Comparison of ENCODE assay signal across 22 mouse cellular contexts in genomic region chr12:36532525-36532924, GRCm38 (mm10).
DNase-seq lines count a peak whose midpoint lies in the region; ATAC-seq and TF ChIP-seq lines count a peak whose summit lies in the region.
"Had no signal": no experiment of that assay in that cellular context is flagged by ENCODE, and none has a peak within 500 bp of the region (broad histone marks: within the 10 kb centered on the region; RNA-seq: fewer than 3 reads in every experiment).

No protein-coding gene starts in this region.

- H3K4me1 ChIP-seq in kidney, embryonic 14.5 days (ENCODE audit: control insufficient read depth, insufficient read depth, low read length): no peaks in the 10 kb centered on the region
- no peaks in the 10 kb centered on the region for H3K4me1 ChIP-seq in kidney, postnatal 0 days (replicated peaks; ENCODE audit: insufficient read depth, low read length)
- H3K4me1 ChIP-seq in kidney, embryonic 15.5 days: no peaks in the 10 kb centered on the region
- H3K4me1 ChIP-seq: embryonic facial prominence, embryonic 15.5 days; forebrain, embryonic 12.5 days had no signal

- no peaks in the 10 kb centered on the region for H3K36me3 ChIP-seq in kidney, embryonic 14.5 days (ENCODE audit: control insufficient read depth, insufficient read depth, low read length)
- H3K36me3 ChIP-seq in kidney, postnatal 0 days (ENCODE audit: insufficient read depth, low read length): no peaks in the 10 kb centered on the region
- no peaks in the 10 kb centered on the region for H3K36me3 ChIP-seq in kidney, embryonic 15.5 days
- H3K36me3 ChIP-seq: embryonic facial prominence, embryonic 13.5 days; embryonic facial prominence, embryonic 15.5 days; forebrain, embryonic 10.5 days; forebrain, embryonic 12.5 days had no signal

- WGBS in kidney, embryonic 14.5 days: 76% methylated on average over 3 of the region's 3 CpGs
- WGBS in kidney, postnatal 0 days: 57% methylated on average over 3 of the region's 3 CpGs
- WGBS in kidney, embryonic 15.5 days: 68% methylated on average over 3 of the region's 3 CpGs

- peak; percentile 66; the same call in 1 of the 2 replicates for ATAC-seq in kidney, embryonic 14.5 days (ENCODE audit: low FRiP score, low TSS enrichment)
- ATAC-seq in kidney, postnatal 0 days (replicated peaks; ENCODE audit: low FRiP score, low read depth): 0 out of 2 replicates have a peak, but pooled peaks have one; percentile 68
- no peak for ATAC-seq in kidney, embryonic 15.5 days (replicated peaks; ENCODE audit: low FRiP score)
- ATAC-seq: forebrain, embryonic 14.5 days had no signal

- H3K9me3 ChIP-seq in kidney, embryonic 14.5 days (ENCODE audit: control insufficient read depth, low read length): no peaks in the 10 kb centered on the region
- no peaks in the 10 kb centered on the region for H3K9me3 ChIP-seq in kidney, postnatal 0 days (replicated peaks; ENCODE audit: low read length)
- H3K9me3 ChIP-seq in kidney, embryonic 15.5 days (replicated peaks): no peaks in the 10 kb centered on the region
- H3K9me3 ChIP-seq: embryonic facial prominence, embryonic 13.5 days; embryonic facial prominence, embryonic 15.5 days; forebrain, embryonic 10.5 days; forebrain, embryonic 12.5 days had no signal

- H3K4me2 ChIP-seq in kidney, embryonic 14.5 days (replicated peaks; ENCODE audit: low read depth, low read length): no peak overlapping the region
- no peak overlapping the region for H3K4me2 ChIP-seq in kidney, postnatal 0 days (ENCODE audit: low read length)
- no peak overlapping the region for H3K4me2 ChIP-seq in kidney, embryonic 15.5 days
- H3K4me2 ChIP-seq: embryonic facial prominence, embryonic 13.5 days; embryonic facial prominence, embryonic 15.5 days; forebrain, embryonic 12.5 days had no signal

- no peak overlapping the region for H3K4me3 ChIP-seq in kidney, embryonic 14.5 days (ENCODE audit: low read length)
- no peak overlapping the region for H3K4me3 ChIP-seq in kidney, postnatal 0 days (replicated peaks; ENCODE audit: low read depth, low read length)
- no peak overlapping the region for H3K4me3 ChIP-seq in kidney, embryonic 15.5 days (replicated peaks)
- H3K4me3 ChIP-seq: embryonic facial prominence, embryonic 13.5 days; embryonic facial prominence, embryonic 15.5 days; erythroblast, embryonic 14.5 days; forebrain, embryonic 10.5 days; forebrain, embryonic 12.5 days had no signal

- H3K27me3 ChIP-seq in kidney, embryonic 14.5 days (ENCODE audit: control insufficient read depth, insufficient read depth, low read length): no peaks in the 10 kb centered on the region
- no peaks in the 10 kb centered on the region for H3K27me3 ChIP-seq in kidney, postnatal 0 days (ENCODE audit: insufficient read depth, low read length)
- no peaks in the 10 kb centered on the region for H3K27me3 ChIP-seq in kidney, embryonic 15.5 days
- H3K27me3 ChIP-seq: embryonic facial prominence, embryonic 13.5 days; embryonic facial prominence, embryonic 15.5 days; forebrain, embryonic 12.5 days had no signal

- no peak overlapping the region for H3K9ac ChIP-seq in kidney, embryonic 14.5 days (ENCODE audit: low read depth, low read length)
- no peak overlapping the region for H3K9ac ChIP-seq in kidney, postnatal 0 days (ENCODE audit: low read depth, low read length)
- no peak overlapping the region for H3K9ac ChIP-seq in kidney, embryonic 15.5 days
- H3K9ac ChIP-seq: embryonic facial prominence, embryonic 13.5 days; embryonic facial prominence, embryonic 15.5 days; forebrain, embryonic 12.5 days had no signal

- H3K27ac ChIP-seq in kidney, embryonic 14.5 days (ENCODE audit: low read depth, low read length): no peak overlapping the region
- H3K27ac ChIP-seq in kidney, postnatal 0 days: no peak overlapping the region
- H3K27ac ChIP-seq in kidney, embryonic 15.5 days: no peak overlapping the region
- H3K27ac ChIP-seq: embryonic facial prominence, embryonic 13.5 days; embryonic facial prominence, embryonic 15.5 days; forebrain, embryonic 10.5 days; forebrain, embryonic 12.5 days had no signal

- no peak for TF ChIP-seq CTCF in kidney, postnatal 0 days (IDR thresholded peaks at IDR 0.05; ENCODE audit: low read depth)

- DNase-seq in kidney, adult 8-10 months: peak; percentile 16 to 26
- DNase-seq in kidney, adult 11 months: no peak
- DNase-seq in kidney, adult 18-20 months: no peak
- DNase-seq in kidney, postnatal 0 days (ENCODE audit: low spot score): peak; percentile 11
- DNase-seq: adrenal gland, adult 2 months; adrenal gland, postnatal 10 days; adrenal gland, postnatal 25 days; cerebellum, adult 11 months; cerebellum, adult 18-20 months; cerebellum, adult 8-10 months; cerebellum, adult 9-11 months; cerebellum, postnatal 14 days; cerebellum, postnatal 36 days; embryo, embryonic 11 days had no signal

Comparison
In these comparisons a context has a peak if more than half of its experiments do, and no peak if none do; other contexts are left out.
1. DNase-seq: peak in kidney, adult 8-10 months (2 of 2) and kidney, postnatal 0 days (single experiment); none in kidney, adult 11 months (single experiment) and kidney, adult 18-20 months (single experiment).